Mouse (Mus musculus) stomach, postnatal 0 days (tissue): ENCODE data around the gene Dmrt1. TPM values are rescaled to one million over a fixed set of nuclear protein-coding genes. Genes with fewer than 3 reads are reported as not detected.

ENCODE experiments used
- ATAC-seq: fragments of 200-750 bp; cut with Nextera tagmentation; 2 replicates; pipeline ENCODE4 v1.8.0; 2017; ENCODE audit not compliant: low FRiP score, low TSS enrichment
- DNase-seq: peaks from one replicate; pipeline ENCODE4 v3.0.0-alpha.2; 2016; ENCODE audit warnings: low spot score
- H3K27ac ChIP-seq: fragments of 300-500 bp; sonication (generic); replicated peaks from 2 replicates; pipeline ENCODE4 v1.5.1; 2014; ENCODE audit warnings: mild to moderate bottlenecking, control low read depth
- H3K27me3 ChIP-seq: fragments of 300-500 bp; sonication (generic); 2 replicates; pipeline ENCODE4 v1.6.1; 2014; ENCODE audit warnings: low read length; ENCODE audit not compliant: control insufficient read depth, insufficient read depth
- H3K36me3 ChIP-seq: fragments of 300-500 bp; sonication (generic); 2 replicates; pipeline ENCODE4 v1.6.1; 2014; ENCODE audit warnings: low read length, mixed read lengths; ENCODE audit not compliant: control insufficient read depth, insufficient read depth
- H3K4me1 ChIP-seq: fragments of 300-500 bp; sonication (generic); replicated peaks from 2 replicates; pipeline ENCODE4 v1.6.1; 2014; ENCODE audit warnings: antibody characterized with exemption; ENCODE audit not compliant: control insufficient read depth, insufficient read depth
- H3K4me2 ChIP-seq: fragments of 300-500 bp; sonication (generic); replicated peaks from 2 replicates; pipeline ENCODE4 v1.6.1; 2014; ENCODE audit warnings: low read depth, mild to moderate bottlenecking, control low read depth, moderate library complexity
- H3K4me3 ChIP-seq: fragments of 300-500 bp; sonication (generic); 2 replicates; pipeline ENCODE4 v1.5.1; 2014; ENCODE audit warnings: low read depth, low read length, control low read depth
- H3K9ac ChIP-seq: fragments of 300-500 bp; sonication (generic); 2 replicates; pipeline ENCODE4 v1.6.1; 2014; ENCODE audit warnings: mild to moderate bottlenecking, low read length, control low read depth, mixed read lengths
- H3K9me3 ChIP-seq: fragments of 300-500 bp; sonication (generic); 2 replicates; pipeline ENCODE4 v1.6.1; 2016; ENCODE audit warnings: low read length; ENCODE audit not compliant: control insufficient read depth
- CTCF ChIP-seq: IDR thresholded peaks from 2 replicates; pipeline ENCODE4 v1.5.1; 2016; ENCODE audit warnings: antibody characterized with exemption, low read depth, mild to moderate bottlenecking, moderate library complexity
- EP300 ChIP-seq: optimal IDR thresholded peaks from 2 replicates; pipeline ENCODE3; 2016; ENCODE audit warnings: antibody characterized with exemption
- WGBS: fragments of 180-500 bp; shearing (Covaris S2); extraction: QIAGEN DNeasy Blood & Tissue Kit; methylation state at CpG from one replicate; pipeline ENCODE4 v1.1.7; 2014; 5-methylcytosine and 5-hydroxymethylcytosine counted together
- polyA plus RNA-seq: library from polyadenylated mRNA; unstranded; fragments of >200 nt; fragmentation: Nextera tagmentation; extraction: Ambion mirVana; gene quantifications from 2 replicates; pipeline ENCODE4 v1.2.1, GENCODE M21; 2015

The Dmrt1 gene
- polyA plus RNA-seq, 1 experiment from 2014 or later: not detected

DNA sequence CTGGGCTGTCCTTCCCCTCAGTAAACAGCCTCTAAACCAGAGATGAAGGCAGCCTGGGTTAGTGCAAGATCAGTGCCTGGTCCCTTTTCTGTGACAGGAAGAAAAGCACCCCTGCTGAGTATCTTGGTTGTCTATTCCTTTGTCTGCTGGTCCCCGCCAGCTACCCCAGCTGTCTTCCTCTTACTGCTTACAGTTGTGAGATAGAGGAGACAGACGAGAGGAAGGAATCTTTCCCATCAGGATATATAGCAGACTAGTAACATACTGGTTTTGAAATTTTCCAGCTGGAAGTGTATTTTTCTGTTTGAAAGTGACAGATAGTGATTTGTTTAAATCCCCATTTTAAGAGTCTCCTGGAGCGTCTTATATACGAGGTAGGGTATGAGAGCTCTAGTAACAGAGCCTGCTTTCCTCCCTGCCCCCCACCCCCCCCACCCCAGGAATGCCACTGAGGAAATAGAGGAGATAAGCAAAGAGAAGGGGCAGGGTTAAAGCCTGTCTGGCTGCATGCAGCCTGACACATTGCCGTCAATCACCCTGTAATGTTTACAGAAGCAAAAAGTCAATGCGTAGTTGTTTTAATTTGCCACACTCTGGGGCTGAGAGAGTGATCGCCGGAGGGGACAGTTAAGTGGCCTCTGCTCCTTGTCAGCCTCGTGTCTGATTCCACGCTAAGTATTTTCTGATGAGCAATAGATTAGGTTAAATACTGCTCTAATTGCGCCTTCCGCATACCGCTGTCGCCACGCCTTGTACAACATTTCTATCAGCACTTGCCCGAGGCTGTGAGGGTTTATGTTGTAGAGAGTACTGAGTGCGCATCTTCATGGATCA, 69.8 kb downstream of the Dmrt1 start:
- WGBS: 3% methylated on average over 17 of the region's 17 CpGs
- TF ChIP-seq CTCF: no peak
- no peak for TF ChIP-seq EP300
- Histone ChIP-seq H3K4me3 (no peak overlapping the region), H3K9me3 (no peaks in the 10 kb centered on the region), H3K27ac (no peak overlapping the region), H3K4me2 (no peak overlapping the region), H3K4me1 (no peaks in the 10 kb centered on the region), H3K36me3 (no peaks in the 10 kb centered on the region), H3K9ac (no peak overlapping the region), H3K27me3 (no peaks in the 10 kb centered on the region)
- DNase-seq (no peak), ATAC-seq (no peak)

DNA sequence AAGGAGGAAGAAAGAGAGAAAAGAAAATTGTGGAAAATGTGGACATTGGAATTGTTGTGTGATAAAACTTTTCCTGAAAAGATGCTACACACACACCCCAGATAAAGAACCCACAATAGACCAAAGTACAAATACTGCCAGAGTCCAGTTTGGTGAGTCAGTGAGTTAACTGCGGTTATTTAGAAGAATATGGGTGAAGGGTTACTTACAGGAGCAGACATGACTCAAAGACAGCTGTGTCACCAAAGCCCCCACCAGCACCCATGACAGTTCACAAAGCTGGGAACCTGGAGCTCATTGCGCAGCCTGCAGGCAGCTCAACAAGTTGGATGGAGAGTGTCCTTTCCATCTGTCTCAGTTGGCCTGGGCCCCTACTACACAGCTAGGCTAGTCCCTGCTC, 72.9 kb downstream of the Dmrt1 start:
- H3K9ac ChIP-seq: no peak overlapping the region
- H3K4me2 ChIP-seq: no peak overlapping the region
- TF ChIP-seq EP300 (no peak), CTCF (no peak)
- WGBS: 86% methylated on average over 2 of the region's 2 CpGs
- H3K9me3 ChIP-seq: no peaks in the 10 kb centered on the region
- peak; percentile 49; the same call in 1 of the 2 replicates for ATAC-seq
- H3K4me1 ChIP-seq: no peaks in the 10 kb centered on the region
- H3K4me3 ChIP-seq: no peak overlapping the region
- H3K27ac ChIP-seq: no peak overlapping the region
- no peaks in the 10 kb centered on the region for H3K36me3 ChIP-seq
- no peak for DNase-seq
- no peaks in the 10 kb centered on the region for H3K27me3 ChIP-seq

DNA sequence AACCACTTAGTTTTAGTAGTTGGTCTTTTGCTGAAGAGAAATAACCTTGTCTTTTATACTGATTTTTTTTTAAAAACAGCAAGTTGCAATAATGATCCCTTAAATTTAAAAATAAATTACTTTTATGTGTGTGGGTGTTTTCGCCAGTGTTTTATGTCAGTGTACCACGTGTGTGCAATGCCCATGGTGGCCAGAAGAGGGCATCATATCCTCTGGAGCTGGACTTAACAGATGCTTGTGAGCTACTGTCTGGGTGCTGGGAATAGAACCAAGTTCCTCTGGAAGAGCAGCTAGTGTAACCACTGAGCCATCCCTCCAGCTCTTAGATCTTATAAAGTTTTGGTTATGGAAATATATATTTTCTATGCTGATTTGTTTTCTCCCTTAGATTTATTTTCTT, 74.0 kb downstream of the Dmrt1 start:
- Histone ChIP-seq H3K4me2 (no peak overlapping the region), H3K9ac (no peak overlapping the region), H3K27me3 (no peaks in the 10 kb centered on the region), H3K4me1 (no peaks in the 10 kb centered on the region), H3K27ac (no peak overlapping the region), H3K4me3 (no peak overlapping the region), H3K36me3 (no peaks in the 10 kb centered on the region), H3K9me3 (no peaks in the 10 kb centered on the region)
- WGBS: 95% methylated on average over 2 of the region's 2 CpGs
- peak; percentile 41 for TF ChIP-seq CTCF
- TF ChIP-seq EP300: no peak
- DNase-seq (no peak), ATAC-seq (no peak)

DNA sequence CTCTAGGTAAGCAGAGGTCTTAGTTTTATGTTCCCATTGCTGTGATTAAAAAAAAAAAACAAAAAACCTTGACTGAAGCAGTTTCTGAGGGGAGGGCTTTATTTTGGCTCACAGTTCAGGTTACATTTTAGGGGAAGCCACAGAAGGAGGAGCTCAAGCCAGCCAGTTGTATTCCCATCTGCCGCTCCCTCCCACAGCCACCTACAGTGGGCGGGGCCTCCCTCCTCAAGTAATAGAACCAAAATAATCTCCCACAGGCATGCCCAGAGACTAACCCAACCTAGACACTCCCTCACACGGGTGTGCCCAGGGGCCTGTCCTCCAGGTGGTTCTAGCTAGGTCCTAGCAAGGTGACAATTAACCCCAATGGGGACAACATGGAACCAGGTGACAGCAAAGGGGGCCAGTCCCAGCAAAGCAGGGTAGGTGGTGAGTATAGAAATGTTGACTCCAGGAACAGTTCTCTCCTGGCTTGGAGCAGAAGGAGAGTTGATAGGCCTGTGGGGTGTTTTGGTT, 92.4 kb downstream of the Dmrt1 start:
- no peak overlapping the region for H3K4me2 ChIP-seq
- WGBS: 71% methylated on average over 3 of the region's 3 CpGs

DNA sequence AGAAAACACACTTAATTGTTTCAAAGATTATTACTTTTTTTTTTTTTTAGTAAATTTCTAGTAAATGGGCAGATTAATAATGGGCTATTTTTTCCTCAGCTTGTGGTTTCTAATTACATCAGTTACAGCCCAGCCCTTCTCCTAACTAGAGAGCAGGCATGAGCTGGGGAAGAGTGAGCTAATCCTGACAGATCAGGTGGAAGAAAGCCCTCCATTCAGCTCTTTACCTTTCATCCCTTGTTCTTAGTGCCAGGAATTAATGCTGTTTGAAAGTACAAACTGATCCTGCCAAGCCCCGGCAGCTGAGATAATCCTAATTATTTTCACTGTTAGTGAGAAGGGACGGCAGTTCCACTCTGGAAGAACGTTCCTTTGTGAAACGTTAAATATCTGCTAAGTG, 93.2 kb downstream of the Dmrt1 start:
- peaks cover 16% of the 10 kb centered on the region for H3K27me3 ChIP-seq
- no peak for DNase-seq
- no peak for ATAC-seq

More for the DNA sequence above, 92.4 kb downstream of the Dmrt1 start:
- ATAC-seq: no peak
- TF ChIP-seq CTCF (no peak), EP300 (no peak)
- no peaks in the 10 kb centered on the region for H3K9me3 ChIP-seq
- H3K4me3 ChIP-seq: no peak overlapping the region
- peaks cover 16% of the 10 kb centered on the region for H3K27me3 ChIP-seq
- no peak overlapping the region for H3K9ac ChIP-seq
- H3K4me1 ChIP-seq: no peaks in the 10 kb centered on the region
- H3K27ac ChIP-seq: no peak overlapping the region
- no peak for DNase-seq
- H3K36me3 ChIP-seq: no peaks in the 10 kb centered on the region

DNA sequence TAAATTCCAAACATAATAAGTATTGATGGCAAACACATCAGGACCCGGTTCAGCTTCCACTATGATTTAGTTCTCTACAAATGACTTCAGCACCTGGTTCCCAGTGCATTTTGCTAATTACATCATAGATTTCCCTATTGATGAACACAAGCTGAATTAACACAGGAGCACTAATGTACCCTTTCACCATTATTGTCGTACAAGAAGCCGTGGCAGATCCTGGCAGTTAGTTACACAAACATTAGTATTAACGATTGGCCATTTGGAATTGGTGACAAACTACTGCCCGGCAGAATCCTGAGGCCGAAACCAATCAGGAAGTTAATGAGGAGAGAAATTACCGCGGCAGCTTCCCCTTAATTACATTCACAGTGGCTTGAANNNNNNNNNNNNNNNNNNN, 96.5 kb downstream of the Dmrt1 start:
- Histone ChIP-seq H3K9ac (no peak overlapping the region), H3K4me2 (no peak overlapping the region), H3K4me3 (no peak overlapping the region), H3K9me3 (no peaks in the 10 kb centered on the region), H3K27me3 (peaks cover 26% of the 10 kb centered on the region), H3K36me3 (no peaks in the 10 kb centered on the region), H3K4me1 (no peaks in the 10 kb centered on the region; the same call in 1 of the 2 replicates), H3K27ac (no peak overlapping the region)
- TF ChIP-seq CTCF: no peak
- TF ChIP-seq EP300: no peak
- no peak for ATAC-seq
- 13% methylated on average over 8 of the region's 8 CpGs for WGBS
- DNase-seq: no peak

More for the DNA sequence above, 93.2 kb downstream of the Dmrt1 start:
- H3K4me3 ChIP-seq: no peak overlapping the region
- no peak overlapping the region for H3K27ac ChIP-seq
- TF ChIP-seq EP300 (no peak), CTCF (no peak)
- no peak overlapping the region for H3K9ac ChIP-seq
- WGBS: 6% methylated on average over 4 of the region's 4 CpGs
- H3K36me3 ChIP-seq: no peaks in the 10 kb centered on the region
- H3K4me2 ChIP-seq: no peak overlapping the region
- H3K4me1 ChIP-seq: no peaks in the 10 kb centered on the region
- H3K9me3 ChIP-seq: no peaks in the 10 kb centered on the region
